In genomic region chr15:77340581-77340980, GRCm38 (mm10) we compare ENCODE assay signal across 23 mouse cellular contexts. TPM values are rescaled to one million over a fixed set of nuclear protein-coding genes. Genes with fewer than 3 reads are reported as not detected.
DNase-seq lines count a peak whose midpoint lies in the region; ATAC-seq lines count a peak whose summit lies in the region.
"Had no signal": no experiment of that assay in that cellular context is flagged by ENCODE, and none has a peak within 500 bp of the region (broad histone marks: within the 10 kb centered on the region; RNA-seq: fewer than 3 reads in every experiment).

No protein-coding gene starts in this region.

- no peak overlapping the region for H3K9ac ChIP-seq in hindbrain, embryonic 12.5 days
- no peak overlapping the region for H3K9ac ChIP-seq in hindbrain, embryonic 14.5 days
- H3K9ac ChIP-seq: embryonic facial prominence, embryonic 12.5 days; forebrain, embryonic 12.5 days; forebrain, embryonic 15.5 days; intestine, embryonic 15.5 days had no signal

- H3K4me2 ChIP-seq in hindbrain, embryonic 12.5 days (replicated peaks): no peak overlapping the region
- no peak overlapping the region for H3K4me2 ChIP-seq in hindbrain, embryonic 14.5 days (replicated peaks)
- H3K4me2 ChIP-seq: embryonic facial prominence, embryonic 12.5 days; forebrain, embryonic 12.5 days; forebrain, embryonic 15.5 days; heart, embryonic 11.5 days; intestine, embryonic 15.5 days had no signal

- no peaks in the 10 kb centered on the region for H3K27me3 ChIP-seq in hindbrain, embryonic 12.5 days
- no peaks in the 10 kb centered on the region for H3K27me3 ChIP-seq in hindbrain, embryonic 14.5 days (ENCODE audit: control insufficient read depth, insufficient read depth, low read length)
- H3K27me3 ChIP-seq: embryonic facial prominence, embryonic 12.5 days; forebrain, embryonic 12.5 days; forebrain, embryonic 15.5 days; intestine, embryonic 15.5 days had no signal

- peaks cover 48% of the 10 kb centered on the region for H3K4me1 ChIP-seq in hindbrain, embryonic 12.5 days
- peaks cover 21% of the 10 kb centered on the region for H3K4me1 ChIP-seq in hindbrain, embryonic 14.5 days (replicated peaks; ENCODE audit: control insufficient read depth, insufficient read depth, low read length)

- no peak for ATAC-seq in hindbrain, embryonic 12.5 days (ENCODE audit: low FRiP score)
- ATAC-seq in hindbrain, embryonic 14.5 days (ENCODE audit: low FRiP score): no peak
- ATAC-seq: forebrain, embryonic 15.5 days; hindbrain, embryonic 16.5 days; intestine, embryonic 15.5 days had no signal

- H3K27ac ChIP-seq in hindbrain, embryonic 12.5 days: 0 out of 2 replicates have a peak overlapping the region, but pooled peaks have one; percentile 17
- H3K27ac ChIP-seq in hindbrain, embryonic 14.5 days: no peak overlapping the region
- H3K27ac ChIP-seq: forebrain, embryonic 12.5 days; forebrain, embryonic 15.5 days; heart, adult 2 months; intestine, embryonic 15.5 days had no signal

- H3K36me3 ChIP-seq in hindbrain, embryonic 12.5 days: no peaks in the 10 kb centered on the region
- H3K36me3 ChIP-seq in hindbrain, embryonic 14.5 days (replicated peaks; ENCODE audit: control insufficient read depth, insufficient read depth): no peaks in the 10 kb centered on the region
- H3K36me3 ChIP-seq: embryonic facial prominence, embryonic 12.5 days; forebrain, embryonic 12.5 days; forebrain, embryonic 15.5 days; intestine, embryonic 15.5 days had no signal

- no peaks in the 10 kb centered on the region for H3K9me3 ChIP-seq in hindbrain, embryonic 12.5 days (replicated peaks)
- H3K9me3 ChIP-seq in hindbrain, embryonic 14.5 days (ENCODE audit: control insufficient read depth, low read length): no peaks in the 10 kb centered on the region
- H3K9me3 ChIP-seq: embryonic facial prominence, embryonic 12.5 days; forebrain, embryonic 12.5 days; forebrain, embryonic 15.5 days; intestine, embryonic 15.5 days had no signal

- DNase-seq in embryo, embryonic 10 days (ENCODE audit: low spot score): peak; percentile 27
- no peak for DNase-seq in embryo, embryonic 10.5 days (ENCODE audit: low spot score)
- no peak for DNase-seq in hindbrain, embryonic 14.5 days (ENCODE audit: low spot score)
- peak; percentile 33 for DNase-seq in lung, postnatal 25 days (ENCODE audit: low spot score)
- no peak for DNase-seq in lung, postnatal 14 days
- DNase-seq in heart, adult 9 months (ENCODE audit: low spot score in 2 of 2): no peak
- DNase-seq: adrenal gland, adult 2 months; adrenal gland, postnatal 14 days; cerebellum, adult 11 months; cerebellum, adult 2 months; cerebellum, adult 9-11 months; cerebellum, postnatal 25 days; gastrocnemius, postnatal 10 days; gastrocnemius, postnatal 36 days; heart, adult 2 months had no signal

- no peak overlapping the region for H3K4me3 ChIP-seq in hindbrain, embryonic 12.5 days
- H3K4me3 ChIP-seq in hindbrain, embryonic 14.5 days (replicated peaks; ENCODE audit: low read length): no peak overlapping the region
- H3K4me3 ChIP-seq: embryonic facial prominence, embryonic 12.5 days; erythroblast, embryonic 14.5 days; forebrain, embryonic 12.5 days; forebrain, embryonic 15.5 days; heart, adult 2 months; intestine, embryonic 15.5 days had no signal

RNA-seq across cellular contexts. Expression of gene Rbfox2, which starts 33.8 kb away (rescaled TPM):
- polyA plus RNA-seq in hindbrain, embryonic 12.5 days (2016; fragmentation: Nextera tagmentation; extraction: Ambion mirVana): 156 and 166 TPM in 2 replicates
- polyA plus RNA-seq in hindbrain, embryonic 14.5 days (2014; fragmentation: Nextera tagmentation; extraction: Ambion mirVana): 154 and 164 TPM in 2 replicates
- polyA plus RNA-seq: erythroblast, embryonic 14.5 days had no signal

RNA-seq across cellular contexts. Expression of gene Apol7a, which starts 58.3 kb away (rescaled TPM):
- polyA plus RNA-seq in hindbrain, embryonic 12.5 days (2016; fragmentation: Nextera tagmentation; extraction: Ambion mirVana): not detected in 2 replicates
- polyA plus RNA-seq in hindbrain, embryonic 14.5 days (2014; fragmentation: Nextera tagmentation; extraction: Ambion mirVana): not detected in 2 replicates
- polyA plus RNA-seq: adrenal gland, adult 2 months; embryonic facial prominence, embryonic 12.5 days; erythroblast, embryonic 14.5 days; forebrain, embryonic 12.5 days; forebrain, embryonic 15.5 days; hindbrain, embryonic 16.5 days had no signal

Comparison
In these comparisons a context has a peak if more than half of its experiments do, and no peak if none do; other contexts are left out.
1. DNase-seq: peak in embryo, embryonic 10 days (single experiment) and lung, postnatal 25 days (single experiment); none in embryo, embryonic 10.5 days (single experiment), hindbrain, embryonic 14.5 days (single experiment), lung, postnatal 14 days (single experiment) and heart, adult 9 months (0 of 2).